Mouse (Mus musculus) heart, embryonic 13.5 days (tissue): ENCODE measurements around the gene Ccdc36. TPM values are rescaled to one million over a fixed set of nuclear protein-coding genes. Genes with fewer than 3 reads are reported as not detected.

ENCODE experiments used
- ATAC-seq: fragments of 200-750 bp; cut with Nextera tagmentation; 2 replicates; pipeline ENCODE4 v1.8.0; 2017; ENCODE audit warnings: moderate TSS enrichment; ENCODE audit not compliant: insufficient number of reproducible peaks, low FRiP score, low TSS enrichment; ENCODE audit errors: extremely low read depth
- H3K27ac ChIP-seq: fragments of 300-500 bp; sonication (generic); replicated peaks from 2 replicates; pipeline ENCODE4 v1.5.1; 2015; ENCODE audit warnings: moderate library complexity, mild to moderate bottlenecking, inconsistent platforms
- H3K27me3 ChIP-seq: fragments of 300-500 bp; sonication (generic); replicated peaks from 2 replicates; pipeline ENCODE4 v1.6.1; 2015; ENCODE audit warnings: mild to moderate bottlenecking, inconsistent platforms
- H3K36me3 ChIP-seq: fragments of 300-500 bp; sonication (generic); 2 replicates; pipeline ENCODE4 v1.6.1; 2015; ENCODE audit warnings: mild to moderate bottlenecking, inconsistent platforms
- H3K4me1 ChIP-seq: fragments of 300-500 bp; sonication (generic); 2 replicates; pipeline ENCODE4 v1.6.1; 2015; ENCODE audit warnings: inconsistent platforms
- H3K4me2 ChIP-seq: fragments of 300-500 bp; sonication (generic); 2 replicates; pipeline ENCODE4 v1.6.1; 2015; ENCODE audit warnings: inconsistent platforms, mild to moderate bottlenecking, moderate library complexity
- H3K4me3 ChIP-seq: fragments of 300-500 bp; sonication (generic); 2 replicates; pipeline ENCODE4 v1.5.1; 2015; ENCODE audit warnings: moderate library complexity, mild to moderate bottlenecking, inconsistent platforms
- H3K9ac ChIP-seq: fragments of 300-500 bp; sonication (generic); 2 replicates; pipeline ENCODE4 v1.6.1; 2015; ENCODE audit warnings: inconsistent platforms, mild to moderate bottlenecking, moderate library complexity
- H3K9me3 ChIP-seq: fragments of 300-500 bp; sonication (generic); 2 replicates; pipeline ENCODE4 v1.6.1; 2016; ENCODE audit warnings: inconsistent platforms
- WGBS: fragments of 180-500 bp; shearing (Covaris S2); methylation state at CpG from one replicate; pipeline ENCODE4 v1.1.7; 2015; ENCODE audit warnings: mixed read lengths; 5-methylcytosine and 5-hydroxymethylcytosine counted together
- polyA plus RNA-seq: library from polyadenylated mRNA; unstranded; fragments of >200 nt; fragmentation: Nextera tagmentation; extraction: Ambion mirVana; gene quantifications from 2 replicates; pipeline ENCODE4 v1.2.1, GENCODE M21; 2015

Gene Ccdc36
- polyA plus RNA-seq, 1 experiment from 2014 or later, result 0.80 TPM

- Histone ChIP-seq H3K4me2 (peak overlapping the region; percentile 42; the same call in 1 of the 2 replicates), H3K27ac (peak overlapping the region; percentile 21), H3K36me3 (no peaks in the 10 kb centered on the region), H3K9me3 (no peaks in the 10 kb centered on the region), H3K4me1 (peaks cover 42% of the 10 kb centered on the region), H3K27me3 (no peaks in the 10 kb centered on the region), H3K4me3 (no peak overlapping the region), H3K9ac (no peak overlapping the region)
- 54% methylated on average over 11 of the region's 11 CpGs for WGBS
- no peak for ATAC-seq
Measured at GRCm38 (mm10) chr9:108441236-108441919, 13.1 kb upstream of the Ccdc36 start.

DNA sequence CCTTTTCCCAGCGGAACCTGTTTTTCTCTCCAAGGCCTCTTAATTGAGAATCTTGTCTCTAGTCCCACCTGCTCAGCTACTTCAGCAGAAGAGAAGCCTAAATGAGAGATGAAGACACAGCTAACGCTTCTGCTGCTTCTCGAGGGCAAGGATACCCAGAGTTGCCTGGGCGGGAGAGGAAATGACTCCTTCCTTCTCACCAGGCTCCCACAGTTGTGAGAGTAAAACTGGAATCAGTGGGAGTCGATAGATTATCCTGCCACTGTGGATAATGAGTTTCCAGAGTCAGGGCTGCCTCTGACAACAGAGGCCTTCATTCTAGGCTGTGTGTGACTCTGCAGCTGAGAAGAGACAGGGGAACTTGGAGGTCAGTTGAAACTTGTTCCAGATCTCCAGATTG lies 12.2 kb upstream of the Ccdc36 start:
- Histone ChIP-seq H3K27me3 (no peaks in the 10 kb centered on the region), H3K4me3 (no peak overlapping the region), H3K9ac (peak overlapping the region; percentile 47; the same call in 1 of the 2 replicates), H3K27ac (peak overlapping the region; percentile 21), H3K36me3 (no peaks in the 10 kb centered on the region), H3K4me2 (no peak overlapping the region), H3K4me1 (peaks cover 35% of the 10 kb centered on the region), H3K9me3 (no peaks in the 10 kb centered on the region)
- ATAC-seq, result no peak
- 59% methylated on average over 5 of the region's 5 CpGs for WGBS

- no peak overlapping the region for H3K4me3 ChIP-seq
- H3K9ac ChIP-seq, result no peak overlapping the region
- H3K9me3 ChIP-seq, result no peaks in the 10 kb centered on the region
- 78% methylated on average over 6 of the region's 6 CpGs for WGBS
- H3K4me1 ChIP-seq, result peaks cover 30% of the 10 kb centered on the region
- H3K27ac ChIP-seq, result no peak overlapping the region
- ATAC-seq, result no peak
- no peak overlapping the region for H3K4me2 ChIP-seq
- no peaks in the 10 kb centered on the region for H3K36me3 ChIP-seq
- H3K27me3 ChIP-seq, result no peaks in the 10 kb centered on the region
Measured at GRCm38 (mm10) chr9:108439176-108439575, 10.9 kb upstream of the Ccdc36 start.

DNA sequence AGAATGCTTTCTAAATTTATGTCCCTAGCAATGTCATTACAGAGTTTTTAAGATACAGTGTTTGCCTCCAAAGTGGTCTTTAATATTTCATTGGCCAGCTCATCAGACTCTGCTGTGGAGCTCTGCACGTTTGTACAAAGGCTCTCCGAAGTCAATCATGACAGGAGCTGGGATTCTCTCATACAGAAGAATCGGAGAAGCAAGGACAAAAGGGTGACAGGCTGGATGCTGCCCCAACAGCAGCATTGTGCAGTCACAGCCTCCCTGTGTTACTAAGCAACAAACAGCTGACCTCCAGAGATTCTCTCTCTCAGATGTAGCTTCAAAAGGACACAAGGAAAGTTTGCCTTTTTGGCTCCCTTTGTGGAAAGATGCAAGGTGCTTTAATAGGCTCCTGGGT lies 7.9 kb upstream of the Ccdc36 start, which contains the start of gene BC048562:
BC048562 (plus strand) TSS at position 301 of the 400 bp plus-strand sequence.
- Histone ChIP-seq H3K27me3 (no peaks in the 10 kb centered on the region), H3K9me3 (no peaks in the 10 kb centered on the region), H3K9ac (no peak within 1 kb of the TSS), H3K36me3 (no peaks in the 10 kb centered on the region), H3K4me2 (no peak within 1 kb of the TSS), H3K4me1 (peaks cover 20% of the 10 kb centered on the region), H3K27ac (no peak within 1 kb of the TSS), H3K4me3 (no peak within 1 kb of the TSS)
- no peak for ATAC-seq
- WGBS, result 69% methylated on average over 3 of the region's 3 CpGs

- peak overlapping the region; percentile 37 for H3K4me3 ChIP-seq
- no peaks in the 10 kb centered on the region for H3K4me1 ChIP-seq
- no peak overlapping the region for H3K27ac ChIP-seq
- H3K9ac ChIP-seq, result peak overlapping the region; percentile 47; the same call in 1 of the 2 replicates
- no peaks in the 10 kb centered on the region for H3K9me3 ChIP-seq
- ATAC-seq, result no peak
- peak overlapping the region; percentile 67 for H3K4me2 ChIP-seq
- H3K36me3 ChIP-seq, result no peaks in the 10 kb centered on the region
- H3K27me3 ChIP-seq, result no peaks in the 10 kb centered on the region
- 44% methylated on average over 32 of the region's 32 CpGs for WGBS
Measured at GRCm38 (mm10) chr9:108431431-108432067, 3.3 kb upstream of the Ccdc36 start.

GRCm38 (mm10) chr9:108412221-108412620 lies 16.1 kb downstream of the Ccdc36 start:
- Histone ChIP-seq H3K9ac (no peak overlapping the region), H3K4me1 (0 out of 2 replicates have a peak, but pooled peaks cover 7% of the 10 kb centered on the region), H3K9me3 (no peaks in the 10 kb centered on the region), H3K4me3 (no peak overlapping the region), H3K27ac (no peak overlapping the region), H3K27me3 (no peaks in the 10 kb centered on the region), H3K36me3 (no peaks in the 10 kb centered on the region), H3K4me2 (no peak overlapping the region)
- WGBS, result 61% methylated on average over 1 of the region's 1 CpGs
- no peak for ATAC-seq

DNA sequence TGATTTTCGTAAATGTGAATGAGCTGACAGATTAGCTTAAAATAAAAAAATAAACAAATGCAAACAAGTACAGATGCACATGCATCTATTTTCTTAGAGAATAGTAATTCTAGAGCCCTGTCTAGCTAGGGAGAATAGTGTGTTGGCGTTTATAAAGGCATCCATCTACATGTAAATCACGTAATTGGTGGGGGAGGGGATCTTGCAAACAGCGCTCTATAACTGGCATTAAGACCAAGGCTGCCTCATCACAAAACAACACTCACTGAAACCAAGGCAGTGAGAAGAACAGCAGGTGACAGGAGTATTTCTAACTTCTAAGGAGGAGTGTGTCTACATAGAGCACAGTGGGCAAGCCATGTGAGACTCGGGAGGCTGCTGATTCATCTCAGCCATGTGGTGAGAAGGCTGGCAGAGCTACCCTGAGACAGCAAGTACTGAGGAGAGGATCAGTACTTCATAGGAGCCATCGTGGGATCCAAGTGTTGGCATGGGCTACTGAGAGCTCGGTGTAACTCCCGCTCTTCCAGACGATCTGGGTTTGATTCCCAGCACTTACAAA lies 16.8 kb downstream of the Ccdc36 start:
- ATAC-seq, result no peak
- 0 out of 2 replicates have a peak, but pooled peaks cover 7% of the 10 kb centered on the region for H3K4me1 ChIP-seq
- H3K27ac ChIP-seq, result no peak overlapping the region
- no peak overlapping the region for H3K9ac ChIP-seq
- H3K9me3 ChIP-seq, result no peaks in the 10 kb centered on the region
- H3K36me3 ChIP-seq, result no peaks in the 10 kb centered on the region
- H3K4me3 ChIP-seq, result no peak overlapping the region
- H3K27me3 ChIP-seq, result no peaks in the 10 kb centered on the region
- H3K4me2 ChIP-seq, result no peak overlapping the region
- WGBS, result 70% methylated on average over 9 of the region's 9 CpGs

GRCm38 (mm10) chr9:108409535-108409934 lies 18.7 kb downstream of the Ccdc36 start:
- WGBS, result 72% methylated on average over 4 of the region's 4 CpGs
- 0 out of 2 replicates have a peak overlapping the region, but pooled peaks have one; percentile 37 for H3K9ac ChIP-seq
- H3K4me2 ChIP-seq, result no peak overlapping the region
- H3K4me1 ChIP-seq, result 0 out of 2 replicates have a peak, but pooled peaks cover 7% of the 10 kb centered on the region
- no peaks in the 10 kb centered on the region for H3K9me3 ChIP-seq
- H3K36me3 ChIP-seq, result no peaks in the 10 kb centered on the region
- H3K4me3 ChIP-seq, result no peak overlapping the region
- H3K27me3 ChIP-seq, result no peaks in the 10 kb centered on the region
- H3K27ac ChIP-seq, result 0 out of 2 replicates have a peak overlapping the region, but pooled peaks have one; percentile 12
- ATAC-seq, result no peak

- no peaks in the 10 kb centered on the region for H3K36me3 ChIP-seq
- no peak overlapping the region for H3K9ac ChIP-seq
- no peak overlapping the region for H3K4me2 ChIP-seq
- peaks cover 13% of the 10 kb centered on the region for H3K4me1 ChIP-seq
- H3K27ac ChIP-seq, result no peak overlapping the region
- no peak overlapping the region for H3K4me3 ChIP-seq
- WGBS, result 59% methylated on average over 8 of the region's 8 CpGs
- no peak for ATAC-seq
- no peaks in the 10 kb centered on the region for H3K27me3 ChIP-seq
- H3K9me3 ChIP-seq, result no peaks in the 10 kb centered on the region
Measured at GRCm38 (mm10) chr9:108404451-108404850, 23.8 kb downstream of the Ccdc36 start.

GRCm38 (mm10) chr9:108403081-108403480 lies 25.2 kb downstream of the Ccdc36 start:
- no peak overlapping the region for H3K9ac ChIP-seq
- no peak overlapping the region for H3K4me2 ChIP-seq
- no peak for ATAC-seq
- peaks cover 9% of the 10 kb centered on the region for H3K4me1 ChIP-seq
- no peaks in the 10 kb centered on the region for H3K9me3 ChIP-seq
- WGBS, result 81% methylated on average over 4 of the region's 4 CpGs
- H3K36me3 ChIP-seq, result no peaks in the 10 kb centered on the region
- no peaks in the 10 kb centered on the region for H3K27me3 ChIP-seq
- no peak overlapping the region for H3K4me3 ChIP-seq
- H3K27ac ChIP-seq, result no peak overlapping the region

DNA sequence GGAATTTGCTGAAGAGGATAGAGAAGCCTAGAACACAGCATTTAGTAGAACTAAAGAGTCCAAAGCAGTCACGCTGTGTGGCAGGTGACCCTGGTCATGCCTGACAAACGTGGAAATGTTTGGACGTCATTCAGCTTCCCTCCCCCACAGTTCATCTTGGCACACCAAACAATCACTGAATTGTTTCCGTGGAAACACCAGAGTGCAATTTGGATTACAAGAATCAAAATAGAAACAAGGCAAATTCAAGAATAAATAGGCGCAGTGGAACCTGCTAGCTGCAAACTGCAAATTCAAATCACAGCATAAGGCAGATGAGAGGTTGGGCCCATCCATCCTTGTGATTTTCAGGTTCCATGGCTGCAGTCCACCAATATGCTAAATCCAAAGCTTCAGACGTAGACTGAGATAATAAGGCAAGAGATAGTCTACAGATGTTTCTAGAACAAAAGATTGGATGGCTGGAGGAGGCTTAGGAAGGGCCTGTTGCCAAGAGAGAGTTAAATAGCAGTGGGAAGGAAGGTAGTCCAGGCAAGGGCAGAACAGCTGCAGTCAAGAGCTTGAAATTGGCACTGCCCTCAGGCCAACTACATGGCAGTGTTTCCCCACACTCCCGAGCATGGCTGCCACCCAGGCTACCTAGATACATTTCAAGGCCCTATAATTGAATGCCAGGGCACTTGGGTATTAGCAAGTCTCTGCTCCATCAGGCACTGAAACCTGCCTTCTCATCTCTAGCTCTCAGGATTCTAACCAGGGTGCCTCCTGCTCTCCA lies 26.9 kb downstream of the Ccdc36 start:
- H3K36me3 ChIP-seq, result no peaks in the 10 kb centered on the region
- WGBS, result 58% methylated on average over 7 of the region's 7 CpGs
- H3K9me3 ChIP-seq, result no peaks in the 10 kb centered on the region
- H3K27ac ChIP-seq, result 0 out of 2 replicates have a peak overlapping the region, but pooled peaks have one; percentile 8
- no peaks in the 10 kb centered on the region for H3K27me3 ChIP-seq
- no peak overlapping the region for H3K4me2 ChIP-seq
- H3K9ac ChIP-seq, result no peak overlapping the region
- no peak for ATAC-seq
- H3K4me1 ChIP-seq, result peaks cover 9% of the 10 kb centered on the region
- no peak overlapping the region for H3K4me3 ChIP-seq
